In genomic region chr9:53268731-53269465, GRCm38 (mm10) we compare ENCODE assay signal across 8 mouse cellular contexts. TPM values are rescaled to one million over a fixed set of nuclear protein-coding genes. Genes with fewer than 3 reads are reported as not detected.
A peak's percentile ranks its signal among the peaks of the same experiment; 100 is the strongest.
DNase-seq lines count a peak whose midpoint lies in the region; ATAC-seq and TF ChIP-seq lines count a peak whose summit lies in the region.

No protein-coding gene starts in this region.

- 83% methylated on average over 5 of the region's 5 CpGs for WGBS in hindbrain, embryonic 10.5 days

- TF ChIP-seq CTCF in left cerebral cortex, adult 2 months (IDR thresholded peaks at IDR 0.05), result peak; percentile 58

- H3K27ac ChIP-seq in left cerebral cortex, adult 2 months, result no peak overlapping the region
- H3K27ac ChIP-seq in hindbrain, embryonic 10.5 days, result no peak overlapping the region

- H3K4me3 ChIP-seq in left cerebral cortex, adult 2 months, result no peak overlapping the region
- no peak overlapping the region for H3K4me3 ChIP-seq in hindbrain, embryonic 10.5 days

- intact Hi-C loops in left cerebral cortex, adult 2 months (cut with DNase I), result no loop called here

- H3K27me3 ChIP-seq in hindbrain, embryonic 10.5 days (ENCODE audit: insufficient read depth, poor library complexity, severe bottlenecking), result no peaks in the 10 kb centered on the region

- H3K9me3 ChIP-seq in hindbrain, embryonic 10.5 days, result no peaks in the 10 kb centered on the region

- H3K36me3 ChIP-seq in hindbrain, embryonic 10.5 days, result no peaks in the 10 kb centered on the region

- H3K4me1 ChIP-seq in hindbrain, embryonic 10.5 days (replicated peaks), result no peaks in the 10 kb centered on the region

- no peak for ATAC-seq in erythroid progenitor cell, adult 5-6 weeks (replicated peaks; ENCODE audit: low FRiP score, poor library complexity, severe bottlenecking)

- DNase-seq in cerebellum, adult 11 months, result peak; percentile 22
- DNase-seq in cerebellum, postnatal 4 days (ENCODE audit: low spot score in 2 of 2), result no peak
- DNase-seq in left cerebral cortex, adult 2 months (ENCODE audit: extremely low spot score in 1 of 2, low spot score in 2 of 2), result no peak
- DNase-seq in left cerebral cortex, adult 11 months (ENCODE audit: low spot score), result no peak
- peak; percentile 45 to 50 for DNase-seq in cerebellum, postnatal 10 days
- peak; percentile 70 for DNase-seq in lung, postnatal 10 days
- DNase-seq in hindbrain, embryonic 10.5 days (ENCODE audit: low spot score), result no peak

RNA-seq across cellular contexts. Expression of gene Ddx10, which starts 21.0 kb away (rescaled TPM):
- 10 to 100 TPM; 19.8 to 22.1 TPM for total RNA-seq in left cerebral cortex, adult 2 months (2021)
- 4.0 and 14.7 TPM in 2 replicates for total RNA-seq in erythroid progenitor cell, adult 5-6 weeks (2015; ENCODE audit: low replicate concordance)
- 3.4 and 4.0 TPM in 2 replicates for total RNA-seq in erythroid progenitor cell, adult 5-6 weeks (2017; ENCODE audit: low replicate concordance)
- polyA plus RNA-seq in hindbrain, embryonic 10.5 days (2016; fragmentation: Nextera tagmentation; extraction: Ambion mirVana), result 21.1 and 31.4 TPM in 2 replicates

RNA-seq across cellular contexts. Expression of gene Exph5, which starts 32.6 kb away (rescaled TPM):
- total RNA-seq in left cerebral cortex, adult 2 months (2021), result 10 to 100 TPM; 27.4 to 33.4 TPM
- total RNA-seq in erythroid progenitor cell, adult 5-6 weeks (2015; ENCODE audit: low replicate concordance), result not detected in 2 replicates
- total RNA-seq in erythroid progenitor cell, adult 5-6 weeks (2017; ENCODE audit: low replicate concordance), result not detected in 2 replicates
- polyA plus RNA-seq in hindbrain, embryonic 10.5 days (2016; fragmentation: Nextera tagmentation; extraction: Ambion mirVana), result 0.70 and 1.3 TPM in 2 replicates

Comparison
In these comparisons a context has a peak if more than half of its experiments do, and no peak if none do; other contexts are left out.
1. DNase-seq: peak in cerebellum, adult 11 months (single experiment), cerebellum, postnatal 10 days (2 of 2) and lung, postnatal 10 days (single experiment); none in cerebellum, postnatal 4 days (0 of 2), left cerebral cortex, adult 2 months (0 of 2), left cerebral cortex, adult 11 months (single experiment) and hindbrain, embryonic 10.5 days (single experiment).
2. RNA of gene Exph5, which starts 32.6 kb away (total RNA-seq): 27.4 to 33.4 TPM in left cerebral cortex, adult 2 months; not detected in erythroid progenitor cell, adult 5-6 weeks; every median in the first group is over 10 times any median in the second.